Mouse (Mus musculus) adrenal gland, adult 18-20 months (tissue): Measurements from ENCODE around the gene Tinf2. TPM values are rescaled to one million over a fixed set of nuclear protein-coding genes. Genes with fewer than 3 reads are reported as not detected.
A peak's percentile ranks its signal among the peaks of the same experiment; 100 is the strongest.

Experiments
- DNase-seq, 2 experiments: peaks; one replicate each; pipeline ENCODE4 v3.0.0; 2021 to 2022; ENCODE audit warnings: low spot score in 2 of 2
- long read RNA-seq, 2 experiments: library from polyadenylated mRNA; stranded (forward); transcript quantifications; one replicate each; pipeline ENCODE4 v2.0.0; 2021
- total RNA-seq, 2 experiments: library from RNA; stranded (reverse); gene quantifications; 1 replicate in 1 of 2; 2 replicates in 1 of 2; pipeline ENCODE4 v1.2.3; 2021

Tinf2 gene
- total RNA-seq = 10 to 100 TPM; 34.3 to 59.4 TPM
- long read RNA-seq, experiment 1, transcript Tinf2-201 (9 exons, 2,956 nt) = major isoform, 12 of 19 reads
- long read RNA-seq, experiment 1, partial matches to known transcripts = 1 of 19 reads
- long read RNA-seq, experiment 1, other reads (novel, unspliced or antisense) = 6 of 19 reads
- long read RNA-seq, experiment 2, transcript Tinf2-201 (9 exons, 2,956 nt) = major isoform, 13 of 15 reads
- long read RNA-seq, experiment 2, partial matches to known transcripts = 0 of 15 reads
- long read RNA-seq, experiment 2, other reads (novel, unspliced or antisense) = 2 of 15 reads

DNA sequence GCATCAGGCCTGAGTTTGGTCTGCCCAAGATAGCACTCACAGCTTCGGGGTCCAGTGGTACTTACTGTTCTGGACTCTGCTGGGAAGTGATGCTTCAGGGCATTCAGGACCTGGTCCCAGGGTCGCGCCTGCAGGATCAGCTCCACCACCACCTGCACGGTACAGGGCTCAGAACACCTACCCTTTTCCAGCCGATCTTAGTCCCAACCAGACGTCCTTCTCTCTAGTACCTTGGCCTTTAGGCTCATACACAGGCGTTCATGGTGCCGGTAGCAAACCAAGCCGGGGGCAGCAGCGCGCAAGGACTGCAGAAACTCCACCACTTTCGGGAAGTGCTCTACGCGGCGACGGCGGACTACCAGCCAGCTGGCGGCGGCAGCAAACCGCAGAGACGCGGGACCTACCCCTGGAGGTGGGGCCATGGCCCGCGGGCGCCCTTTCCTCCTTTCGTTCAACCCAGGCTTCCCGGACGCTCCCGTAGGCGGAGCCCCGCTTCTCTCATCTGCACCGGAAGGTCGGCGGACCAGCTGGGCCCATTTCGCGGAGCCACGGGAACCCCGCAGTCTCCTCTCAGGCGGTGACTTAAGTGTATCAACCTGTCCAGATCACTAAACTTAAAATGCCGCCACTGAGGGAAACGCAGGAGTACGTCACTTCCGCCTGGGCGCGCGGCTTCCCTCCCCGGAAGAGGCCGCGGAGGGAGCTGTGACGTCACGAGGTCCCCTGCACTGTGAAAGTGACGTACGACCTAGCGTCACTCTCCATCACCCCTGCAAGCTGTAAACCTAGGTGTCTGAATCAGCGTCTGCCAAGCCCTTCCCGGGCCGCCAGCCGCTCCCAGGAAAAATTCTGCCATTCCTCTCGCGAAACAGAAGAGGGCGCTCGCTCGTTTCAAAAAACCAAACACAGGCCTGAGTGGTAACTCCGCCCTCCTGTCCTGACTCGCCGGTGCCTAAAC, at the start of gene Tinf2:
Gene Tinf2 (minus strand): TSS at position 661 of the 958 bp plus-strand sequence.
- DNase-seq = peak; percentile 92 to 94

GRCm38 (mm10) chr14:55730531-55731032, 49.0 kb upstream of the Tinf2 start:
- DNase-seq = no peak

- DNase-seq = no peak
These were observed 48.5 kb upstream of the Tinf2 start for GRCm38 (mm10) chr14:55730116-55730515.

DNA sequence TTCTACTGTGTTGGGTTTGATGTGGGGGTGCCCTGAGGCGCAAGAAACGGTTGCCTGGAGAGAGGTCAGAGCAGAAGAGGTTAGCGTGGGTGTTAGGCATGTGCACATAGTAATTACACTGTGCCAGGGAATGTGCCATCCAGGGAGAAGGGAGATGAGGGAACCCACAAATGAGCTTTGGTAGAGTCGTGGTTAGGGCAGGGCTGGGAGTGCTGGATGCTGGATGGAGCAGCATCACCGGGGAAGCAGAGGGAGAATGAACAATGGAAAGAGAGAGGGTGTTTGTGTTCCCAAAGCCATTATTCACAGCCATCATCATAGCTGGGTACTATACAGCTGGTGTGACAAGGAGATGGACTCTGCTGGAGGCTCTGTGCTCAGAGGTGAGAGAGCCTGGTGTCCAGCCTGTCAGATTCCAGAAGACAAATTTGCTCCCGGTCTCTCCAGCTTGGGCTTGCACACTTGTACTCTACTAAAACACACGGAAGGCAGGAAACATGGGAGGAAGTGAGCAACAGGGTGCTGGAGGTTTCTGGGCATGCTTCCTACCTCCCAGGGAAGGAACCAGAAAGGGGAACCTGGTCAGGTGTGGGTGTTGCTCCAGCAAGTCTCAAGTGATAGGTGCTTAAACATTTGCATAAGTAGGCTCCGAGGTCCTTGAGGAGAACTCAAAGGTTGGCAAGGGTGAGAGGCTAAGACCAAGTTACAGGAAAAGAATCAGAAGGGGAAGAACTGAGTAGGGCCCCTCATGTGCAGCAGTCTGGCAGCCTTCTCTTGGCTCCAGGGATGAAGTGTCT, 46.5 kb upstream of the Tinf2 start:
- no peak for DNase-seq

DNA sequence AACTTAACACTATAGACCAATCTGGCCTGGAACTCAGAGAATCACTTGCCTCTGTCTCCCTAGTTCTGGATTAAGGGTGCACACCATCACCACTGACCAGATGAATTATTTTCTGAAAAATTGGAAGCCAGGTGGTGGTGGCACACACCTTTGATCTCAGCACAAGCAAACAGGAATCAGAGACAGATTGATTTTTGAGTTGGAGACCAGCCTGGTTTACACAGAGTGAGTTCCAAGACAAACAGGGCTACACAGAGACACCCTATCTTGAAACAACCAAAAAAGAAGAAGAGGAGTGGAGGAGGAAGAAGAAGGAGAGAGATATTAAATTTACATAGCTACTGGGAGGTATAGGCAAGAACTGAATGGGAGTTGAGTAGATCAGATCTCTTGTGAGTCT, 44.6 kb upstream of the Tinf2 start:
- no peak for DNase-seq

DNA sequence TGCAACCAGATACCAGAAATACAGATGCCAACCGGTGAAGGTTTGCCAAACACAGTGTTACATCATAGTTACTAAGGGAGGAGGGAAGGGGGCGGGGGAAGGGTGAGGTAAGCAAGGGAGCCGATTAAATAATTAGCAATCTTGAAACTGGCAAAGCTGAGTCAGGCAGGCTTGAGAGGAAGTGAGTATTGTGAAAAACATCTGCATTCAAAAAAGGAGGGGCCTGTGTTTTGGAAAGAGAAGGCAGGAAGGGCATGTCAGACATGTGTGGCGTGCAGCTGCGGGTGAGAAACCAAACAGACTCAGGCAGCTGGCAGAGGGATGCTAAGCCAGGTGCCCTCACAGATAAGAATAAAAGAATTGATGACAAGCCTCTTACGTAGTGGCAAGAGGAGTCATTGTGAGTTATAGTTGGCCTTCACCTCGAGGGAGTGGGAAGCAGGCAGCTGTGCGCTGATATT, 42.8 kb upstream of the Tinf2 start:
- DNase-seq = peak in 1 of 2 experiments; percentile 40

DNA sequence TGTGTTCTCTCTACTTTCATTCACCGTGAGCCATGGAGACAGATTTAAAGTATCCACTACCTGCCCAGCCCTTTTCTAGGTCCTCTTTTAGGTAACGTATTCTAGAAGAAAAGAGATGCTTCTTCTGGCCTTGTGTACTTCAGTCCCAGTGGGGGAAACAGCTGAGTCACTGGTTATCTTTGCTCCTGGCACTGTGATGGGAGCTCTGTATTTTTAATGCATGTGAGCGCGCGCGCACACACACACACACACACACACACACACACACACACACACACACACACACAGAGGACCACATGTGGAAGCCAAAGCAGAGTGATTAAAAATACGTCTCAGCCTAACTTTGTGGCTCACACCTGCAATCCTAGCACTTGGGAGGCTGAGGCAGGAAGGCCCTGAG, 41.8 kb upstream of the Tinf2 start:
- no peak for DNase-seq

- DNase-seq = no peak
These were observed 40.9 kb upstream of the Tinf2 start for GRCm38 (mm10) chr14:55722438-55722945.

DNA sequence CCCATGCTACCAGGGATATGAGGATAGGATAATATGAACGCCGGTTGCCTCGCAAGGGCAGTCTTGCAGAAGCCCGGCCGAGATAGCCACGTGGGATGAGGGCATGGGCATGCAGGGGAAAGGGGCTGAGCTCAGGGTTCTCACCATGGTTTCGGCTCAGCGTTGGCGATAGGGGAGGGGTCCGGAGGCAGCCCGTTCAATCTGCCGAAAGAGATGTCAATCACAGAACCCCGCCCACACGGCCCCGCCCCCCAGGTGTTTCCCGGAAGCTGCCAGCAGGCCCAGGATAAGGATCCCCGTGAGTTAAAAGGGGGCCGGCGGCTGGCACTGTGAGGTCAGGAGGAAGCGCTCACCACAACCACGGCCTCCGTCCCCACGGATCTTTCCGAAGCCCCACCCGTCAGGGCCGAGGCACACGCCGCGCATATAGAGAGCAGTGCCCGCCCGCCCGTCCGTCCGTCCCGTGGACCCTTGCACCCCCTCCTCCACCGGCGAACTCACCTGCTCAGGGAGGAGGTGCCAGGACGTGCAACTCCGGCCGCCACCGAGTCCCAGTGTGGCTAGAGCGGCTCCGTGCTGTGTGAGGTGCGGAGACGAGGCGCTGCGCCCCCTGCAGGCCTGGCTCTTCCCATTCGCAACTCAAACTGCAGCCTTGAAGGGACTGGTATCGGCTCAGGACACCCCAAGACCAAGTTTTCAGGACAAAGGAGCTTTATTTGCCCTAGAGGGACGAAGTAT, 40.2 kb upstream of the Tinf2 start, which contains the start of gene Rabggta:
Gene Rabggta (minus strand): TSS at position 564 of the 738 bp plus-strand sequence.
- peak; percentile 87 to 92 for DNase-seq

DNA sequence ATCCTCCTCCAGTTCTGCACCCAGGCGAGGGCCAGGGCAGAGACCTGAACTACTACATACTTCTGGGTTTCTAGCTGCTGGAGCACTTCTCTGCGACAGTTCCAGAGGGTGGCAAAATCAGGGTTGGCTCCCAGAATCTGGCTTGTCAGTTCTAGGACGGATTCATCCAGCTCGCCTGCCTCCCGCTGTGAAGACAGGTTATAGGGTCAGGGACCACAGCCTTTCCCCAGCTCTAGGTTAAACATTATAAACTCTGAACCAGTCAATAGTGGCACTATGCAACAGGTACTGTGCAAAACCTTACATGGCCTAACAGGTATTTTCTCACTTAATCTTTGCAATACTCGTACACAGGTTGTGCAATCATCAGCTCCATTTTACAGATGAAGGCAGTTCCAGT, 39.5 kb upstream of the Tinf2 start:
- DNase-seq = no peak

DNA sequence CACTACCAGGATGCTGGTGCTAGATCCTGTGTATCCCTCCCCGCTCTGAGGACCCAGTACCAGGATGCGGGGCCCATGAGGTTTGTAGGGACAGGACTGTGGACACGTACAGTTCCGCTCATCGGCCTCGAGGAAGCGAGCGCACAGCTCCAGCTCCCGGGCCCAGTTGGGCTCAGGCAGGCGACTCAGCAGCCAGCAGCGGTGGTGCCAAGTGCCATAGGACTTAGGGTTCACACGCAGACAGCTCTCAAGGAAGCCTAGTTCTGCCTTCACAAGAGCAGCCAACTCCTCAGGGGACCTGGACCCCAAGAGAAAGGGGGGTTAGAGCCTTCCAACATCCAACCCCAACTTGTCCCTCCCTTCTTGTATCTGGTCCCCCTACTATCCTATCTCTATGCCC, 39.0 kb upstream of the Tinf2 start:
- no peak for DNase-seq

DNA sequence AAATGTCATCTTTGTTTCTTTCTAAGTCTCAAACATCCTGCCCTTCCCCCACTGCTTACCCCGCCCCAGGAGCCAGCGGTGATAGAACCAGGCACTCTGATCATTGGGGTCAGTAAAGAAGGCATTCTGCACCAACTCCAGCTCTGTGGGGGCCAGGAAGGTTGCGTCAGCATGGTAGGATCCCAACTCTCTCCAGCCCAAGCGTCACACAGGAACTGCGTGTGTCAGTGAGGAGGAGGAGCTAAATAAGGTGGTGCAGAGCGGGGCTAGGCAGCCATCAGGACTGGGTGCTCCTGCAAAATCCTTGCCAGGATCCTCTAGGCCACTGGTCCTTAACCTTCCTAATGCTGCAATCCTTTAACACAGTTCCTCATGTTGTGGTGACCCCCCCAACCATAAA, 38.1 kb upstream of the Tinf2 start:
- no peak for DNase-seq

DNA sequence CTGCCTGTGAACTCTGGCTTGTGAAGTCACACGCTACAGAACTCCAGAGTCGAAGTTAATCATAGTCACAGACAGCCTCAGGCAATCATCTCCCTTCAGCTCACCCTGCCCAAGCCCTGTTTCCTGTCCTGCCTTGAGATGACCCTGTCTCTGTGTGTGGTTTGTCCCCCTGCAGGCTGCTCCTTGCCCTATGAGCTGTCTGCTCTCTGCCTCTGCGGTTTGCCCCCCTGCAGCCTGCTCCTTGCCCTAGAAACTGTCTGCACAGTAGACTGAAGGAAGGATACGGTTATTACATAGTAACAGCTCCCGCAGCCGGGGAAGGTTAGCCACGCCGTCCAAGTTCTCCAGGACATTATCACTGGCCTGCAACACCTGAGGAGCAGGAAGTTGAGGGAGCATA, 35.3 kb upstream of the Tinf2 start:
- no peak for DNase-seq

DNA sequence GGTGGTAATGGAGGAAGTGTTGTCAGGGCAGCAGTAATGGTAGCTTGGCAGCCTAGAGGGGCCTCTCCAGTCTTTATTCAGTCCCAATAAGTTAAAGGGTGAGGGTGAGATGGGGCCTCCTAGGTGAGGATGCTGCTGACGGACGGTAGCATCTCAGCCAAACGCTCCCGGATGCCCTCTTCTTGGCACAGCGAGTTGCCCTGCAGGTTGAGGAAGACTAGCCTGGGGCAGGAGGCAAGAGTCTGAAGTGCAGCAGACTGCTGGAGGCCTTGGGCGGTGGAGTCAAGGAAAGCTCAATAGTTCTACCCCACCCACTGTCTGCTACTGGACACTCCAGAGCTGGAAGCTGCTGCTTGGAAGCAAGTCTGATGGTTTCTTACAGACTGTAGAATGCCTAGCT, 34.7 kb upstream of the Tinf2 start:
- DNase-seq = no peak

DNA sequence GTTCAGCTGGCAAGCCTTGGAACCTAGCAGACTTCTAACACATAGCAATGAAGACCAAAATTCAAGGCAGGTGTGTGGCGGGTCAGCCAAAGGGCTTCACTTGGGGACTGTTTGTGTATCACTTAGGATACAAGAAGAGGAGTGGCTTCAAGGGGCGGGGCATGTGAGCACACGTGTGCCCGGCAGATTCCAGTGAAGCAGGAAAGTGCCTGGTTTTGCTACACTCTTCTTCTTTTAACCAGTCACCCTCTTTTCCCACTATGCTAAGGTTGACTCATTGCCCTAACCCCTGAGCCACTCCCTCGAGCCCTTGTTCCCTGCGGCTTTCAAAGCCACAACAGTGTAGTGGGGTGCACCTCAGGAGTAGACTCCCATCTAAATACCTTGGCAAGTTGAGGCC, 33.3 kb upstream of the Tinf2 start:
- no peak for DNase-seq

DNA sequence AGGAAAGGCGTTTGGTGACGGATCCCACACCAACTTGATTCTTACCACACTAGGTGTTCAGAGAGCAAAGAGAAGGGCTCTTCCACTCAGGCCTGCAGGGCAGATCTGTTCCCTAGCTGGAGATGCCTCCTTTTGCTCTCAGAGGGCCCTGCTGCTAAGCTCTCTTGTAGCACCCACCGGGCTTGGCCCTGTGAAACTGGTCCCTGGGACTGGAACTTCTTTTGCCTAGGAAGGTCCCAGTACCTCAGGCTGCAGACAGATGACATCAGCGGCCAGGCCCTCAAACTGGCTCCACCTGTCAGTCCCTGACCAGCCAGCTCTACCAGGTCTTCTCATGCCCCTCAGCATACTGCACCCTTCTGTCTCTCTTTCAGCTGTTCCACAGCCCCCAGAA, 32.1 kb upstream of the Tinf2 start, which contains the start of gene Tgm1:
Gene Tgm1 (minus strand): TSS at position 198 of the 394 bp plus-strand sequence.
- DNase-seq = no peak

DNA sequence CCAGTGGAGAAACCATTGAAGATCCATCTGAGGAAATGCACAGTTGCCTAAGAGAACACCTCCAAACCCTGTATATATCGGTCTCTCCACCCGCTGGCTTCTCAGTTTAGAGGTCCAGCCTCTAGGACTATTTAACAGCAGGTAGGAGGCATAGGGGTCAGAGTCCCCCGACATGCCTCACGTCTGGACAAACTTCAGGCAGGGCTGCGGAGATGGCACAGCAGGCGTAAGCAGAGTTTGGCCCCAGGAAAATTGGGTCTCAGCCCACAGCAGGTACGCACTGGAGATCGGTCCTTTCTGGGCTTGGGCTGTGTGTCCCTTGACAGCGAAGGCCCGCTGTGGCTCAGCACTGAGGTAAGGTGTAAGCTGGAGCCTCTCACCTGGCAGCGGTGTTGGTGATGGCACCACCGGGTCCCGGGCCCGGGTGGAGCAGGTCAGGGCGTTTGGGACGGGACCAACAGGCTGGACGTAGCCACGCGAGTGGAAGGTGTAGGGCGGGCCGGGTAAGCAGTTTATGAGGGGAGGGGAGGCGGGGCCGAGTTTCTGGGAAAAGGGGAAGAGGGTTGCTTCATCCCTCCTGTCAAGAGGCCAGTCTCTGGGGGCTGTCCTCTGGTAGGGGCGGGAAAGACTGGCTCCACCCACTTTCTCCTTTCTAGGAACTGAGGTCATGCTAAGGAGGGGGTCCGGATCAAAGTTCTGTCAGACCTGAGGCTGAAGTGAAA, 31.5 kb upstream of the Tinf2 start:
- DNase-seq = no peak

DNA sequence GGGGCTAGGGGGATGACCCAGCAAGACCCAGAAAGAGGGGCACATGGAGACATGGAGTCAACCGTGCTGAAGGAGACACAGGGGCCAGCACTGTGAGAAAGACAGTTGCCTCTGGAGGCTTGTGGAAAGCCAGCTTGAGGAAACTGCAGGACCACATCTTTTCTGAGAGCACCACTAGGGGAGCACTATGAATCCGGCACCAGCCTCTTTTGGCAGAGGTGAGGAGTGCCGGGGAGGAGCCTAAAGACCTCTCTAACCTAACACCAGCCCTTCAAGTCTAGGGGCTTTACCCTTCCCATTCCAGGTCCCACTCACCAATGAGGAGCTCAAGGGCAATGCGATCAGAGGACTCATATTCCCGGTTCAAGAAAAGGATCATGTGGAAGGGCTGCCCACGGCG, 30.2 kb upstream of the Tinf2 start:
- no peak for DNase-seq

DNA sequence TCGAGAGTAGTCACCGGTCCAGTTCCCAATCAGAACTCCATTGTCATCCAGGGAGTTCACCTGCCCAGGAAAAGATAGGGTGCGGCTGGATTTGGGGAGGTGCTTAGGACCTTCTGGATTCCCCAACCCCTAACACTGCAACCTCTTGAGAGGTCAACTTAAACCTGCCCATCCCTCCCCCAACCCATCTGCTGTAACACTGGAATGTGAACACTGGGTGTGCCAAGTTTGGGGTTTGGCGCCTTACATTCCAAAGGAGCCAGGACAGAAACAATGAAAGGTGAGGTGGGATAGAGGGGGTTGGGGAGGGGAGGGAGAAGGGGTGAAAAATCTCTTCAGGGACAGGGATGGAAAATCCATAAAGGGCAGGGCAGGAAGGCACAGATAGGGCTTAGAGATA, 27.9 kb upstream of the Tinf2 start:
- DNase-seq = no peak
